Mouse (Mus musculus) spleen, adult 2 months (tissue): Measurements from ENCODE around the gene Zfp512b. TPM values are rescaled to one million over a fixed set of nuclear protein-coding genes. Genes with fewer than 3 reads are reported as not detected.
A peak's percentile ranks its signal among the peaks of the same experiment; 100 is the strongest.

ENCODE experiments used
- DNase-seq, 2 experiments: peaks; one replicate each; pipeline versions ENCODE4 v3.0.0 to v3.0.0-alpha.2; 2012 to 2021; ENCODE audit warnings: low spot score in 2 of 2, low read depth in 1 of 2
- H3K27ac ChIP-seq: fragments of 200-500 bp; 2 replicates; pipeline ENCODE4 v1.5.1; 2012; ENCODE audit warnings: low read length, inconsistent platforms; ENCODE audit not compliant: insufficient read depth
- H3K27me3 ChIP-seq: fragments of 200-500 bp; 2 replicates; pipeline ENCODE4 v1.6.1; 2012; ENCODE audit warnings: mild to moderate bottlenecking, moderate library complexity, low read length, inconsistent platforms; ENCODE audit not compliant: control insufficient read depth, insufficient read depth
- H3K36me3 ChIP-seq: fragments of 200-500 bp; 2 replicates; pipeline ENCODE4 v1.6.1; 2012; ENCODE audit warnings: mild to moderate bottlenecking, low read length, inconsistent platforms; ENCODE audit not compliant: control insufficient read depth, insufficient read depth
- H3K4me1 ChIP-seq: fragments of 200-500 bp; 2 replicates; pipeline ENCODE4 v1.6.1; 2011; ENCODE audit warnings: inconsistent platforms; ENCODE audit not compliant: control insufficient read depth, insufficient read depth, insufficient read length
- H3K4me3 ChIP-seq: fragments of 200-500 bp; 2 replicates; pipeline ENCODE4 v1.5.1; 2011; ENCODE audit warnings: mild to moderate bottlenecking, inconsistent platforms; ENCODE audit not compliant: insufficient read depth, insufficient read length; ENCODE audit errors: extremely low read depth
- CTCF ChIP-seq: fragments of 200-500 bp; IDR thresholded peaks from 2 replicates; pipeline ENCODE4 v1.5.1; 2011; ENCODE audit warnings: mild to moderate bottlenecking, inconsistent platforms; ENCODE audit not compliant: insufficient read depth, insufficient read length, insufficient replicate concordance; ENCODE audit errors: extremely low read depth
- POLR2A ChIP-seq: fragments of 200-500 bp; IDR thresholded peaks from 2 replicates; pipeline ENCODE4 v1.6.1; 2011; ENCODE audit warnings: low read depth, low read length, inconsistent platforms
- WGBS: fragments of 180-500 bp; shearing (Covaris S2); methylation state at CpG from one replicate; pipeline ENCODE4 v1.1.7; 2018; 5-methylcytosine and 5-hydroxymethylcytosine counted together
- polyA plus RNA-seq: library from polyadenylated mRNA; depleted of rRNA; stranded (reverse); fragments of >200 nt; gene quantifications from 2 replicates; pipeline ENCODE4 v1.2.3, GENCODE M21; 2012

The Zfp512b gene
- polyA plus RNA-seq, 1 experiment: 32.3 TPM

DNA sequence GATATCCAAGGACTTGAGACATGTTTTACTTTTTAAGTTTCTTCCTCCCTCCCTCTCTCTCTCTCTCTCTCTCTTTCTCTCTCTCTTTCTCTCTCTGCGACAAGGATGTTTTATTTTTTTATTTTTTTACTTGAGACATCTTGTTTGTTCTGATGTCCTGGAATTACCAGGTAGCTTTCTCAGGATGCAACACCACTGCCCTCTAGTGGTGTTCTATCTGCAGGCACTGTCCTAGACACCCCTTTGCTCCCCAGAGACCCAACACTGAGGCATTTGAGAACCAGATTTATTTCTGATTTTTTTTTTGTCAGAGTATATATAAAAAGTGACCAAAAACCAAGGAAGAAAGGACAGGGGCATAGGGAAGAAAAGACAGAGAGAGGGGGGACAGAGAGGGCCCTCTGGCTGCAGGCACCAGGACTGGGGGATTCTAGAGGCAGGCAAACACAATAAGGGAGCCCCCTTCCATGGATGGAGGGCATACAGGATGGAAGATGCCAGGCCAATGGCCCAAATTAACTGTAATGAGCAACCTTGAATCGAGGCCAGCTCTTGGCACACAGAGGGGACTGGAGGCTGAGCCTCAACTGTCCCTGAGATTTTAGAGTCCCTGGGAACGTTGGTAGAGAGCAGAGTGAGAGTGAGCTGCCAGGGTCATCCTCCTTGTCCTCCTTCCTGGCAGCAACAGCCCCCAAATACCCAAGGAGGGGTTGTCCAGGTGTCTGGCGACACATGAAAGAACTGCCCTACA, 2.5 kb upstream of the Zfp512b start:
- Histone ChIP-seq H3K36me3 (no peaks in the 10 kb centered on the region), H3K4me1 (peaks cover 9% of the 10 kb centered on the region), H3K27ac (no peak overlapping the region), H3K27me3 (no peaks in the 10 kb centered on the region), H3K4me3 (no peak overlapping the region)
- DNase-seq: peak in 1 of 2 experiments; percentile 49
- 79% methylated on average over 4 of the region's 4 CpGs for WGBS
- no peak for TF ChIP-seq POLR2A
- peak; percentile 35; the same call in 1 of the 2 replicates for TF ChIP-seq CTCF

DNA sequence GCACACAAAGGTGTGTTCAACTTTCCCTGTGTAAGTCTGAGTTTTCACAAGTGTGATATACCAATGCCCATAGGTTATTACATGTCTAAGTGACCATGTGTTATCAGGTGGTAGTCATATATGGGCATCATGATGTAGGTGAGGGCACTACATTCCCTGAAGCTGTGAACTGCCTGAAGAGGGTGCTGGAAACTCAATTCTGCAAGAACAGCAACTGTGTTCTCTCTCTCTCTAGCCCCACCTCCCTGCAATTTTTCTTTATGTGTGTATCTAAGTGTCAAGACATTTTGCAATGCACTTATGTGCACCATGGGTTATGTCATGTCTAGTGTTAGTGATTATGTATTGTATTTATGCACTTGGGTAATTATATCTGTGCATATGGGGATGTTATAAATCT, 1.3 kb upstream of the Zfp512b start:
- TF ChIP-seq POLR2A (no peak), CTCF (no peak)
- no peak overlapping the region for H3K4me3 ChIP-seq
- no peak for DNase-seq
- H3K27me3 ChIP-seq: no peaks in the 10 kb centered on the region
- H3K27ac ChIP-seq: no peak overlapping the region
- H3K36me3 ChIP-seq: no peaks in the 10 kb centered on the region; the same call in 1 of the 2 replicates
- H3K4me1 ChIP-seq: peaks cover 9% of the 10 kb centered on the region

DNA sequence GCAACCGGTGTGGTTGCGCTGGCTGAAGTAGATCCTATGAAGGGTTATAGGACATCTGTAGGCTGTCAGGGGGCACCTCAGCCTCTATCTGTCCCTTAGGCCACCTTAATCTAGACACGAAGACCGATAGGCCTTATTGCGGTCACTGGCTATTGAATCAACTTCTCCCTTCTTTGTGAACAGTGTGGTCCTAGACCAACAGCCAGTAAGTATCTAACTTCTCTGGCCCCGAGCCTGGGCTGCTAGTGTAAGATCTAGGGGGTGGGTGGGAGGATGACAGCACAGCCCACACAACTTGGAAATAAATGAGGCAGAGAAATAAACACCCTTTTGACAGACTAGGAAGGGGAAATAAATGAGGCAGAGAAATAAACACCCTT, 429 bp upstream of the Zfp512b start:
- H3K27ac ChIP-seq: peak overlapping the region; percentile 79
- H3K4me1 ChIP-seq: peaks cover 9% of the 10 kb centered on the region; the same call in 1 of the 2 replicates
- H3K4me3 ChIP-seq: peak overlapping the region; percentile 66
- DNase-seq: no peak
- no peaks in the 10 kb centered on the region; the same call in 1 of the 2 replicates for H3K36me3 ChIP-seq
- H3K27me3 ChIP-seq: no peaks in the 10 kb centered on the region
- TF ChIP-seq POLR2A: no peak
- 9% methylated on average over 6 of the region's 6 CpGs for WGBS

DNA sequence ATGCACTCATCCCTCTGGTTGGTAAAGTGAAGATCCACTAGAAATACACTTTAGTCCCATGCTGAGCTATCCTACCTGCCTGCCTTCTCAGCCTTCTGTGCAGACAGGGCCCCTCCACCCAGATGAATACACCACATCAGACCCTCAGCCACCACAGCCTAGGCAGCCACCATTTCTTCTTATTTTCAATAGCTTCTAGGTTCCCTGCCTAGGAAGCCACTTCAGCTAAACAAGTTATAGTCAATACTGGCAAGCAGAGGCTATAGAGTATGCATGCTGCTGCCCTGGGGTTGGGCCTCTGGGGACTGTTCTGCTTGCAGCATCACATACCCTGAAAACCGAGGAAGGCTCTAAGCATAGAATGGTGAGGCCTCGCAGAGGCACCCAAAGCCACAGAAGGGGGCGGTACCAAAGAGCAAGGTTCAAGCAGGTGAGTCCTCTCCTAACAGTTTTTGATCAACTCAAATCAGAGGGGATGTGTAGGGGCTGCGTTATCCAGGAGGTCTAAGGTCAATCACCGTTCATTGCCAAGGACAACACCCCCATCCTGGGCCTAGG, 996 bp downstream of the Zfp512b start, which contains the start of gene Prpf6:
Gene Prpf6 (plus strand): TSS at position 341 of the 558 bp plus-strand sequence.
- WGBS: 5% methylated on average over 5 of the region's 5 CpGs

DNA sequence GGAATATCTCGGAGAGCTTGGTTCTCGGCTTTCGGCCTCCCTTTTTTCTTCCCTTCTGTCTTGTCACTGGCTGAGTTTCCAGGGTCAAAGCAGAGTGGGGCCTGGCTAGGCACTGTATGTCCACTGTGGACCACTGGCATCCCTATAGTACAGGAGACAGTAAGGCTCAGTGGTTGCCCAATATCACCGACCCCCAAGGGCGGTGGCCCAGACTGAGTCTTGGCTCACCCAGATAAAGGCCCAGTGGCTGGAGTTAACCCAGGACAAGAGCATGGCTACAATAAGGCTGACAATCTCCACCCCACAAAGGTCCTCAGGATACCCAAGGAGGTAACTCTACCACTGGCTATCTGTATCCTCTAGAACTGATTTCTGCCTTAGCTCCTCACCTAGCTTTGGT, 2.1 kb downstream of the Zfp512b start:
- no peak overlapping the region for H3K27ac ChIP-seq
- 94% methylated on average over 5 of the region's 5 CpGs for WGBS
- no peak for DNase-seq
- no peak for TF ChIP-seq POLR2A
- TF ChIP-seq CTCF: no peak
- H3K27me3 ChIP-seq: no peaks in the 10 kb centered on the region
- peaks cover 9% of the 10 kb centered on the region; the same call in 1 of the 2 replicates for H3K4me1 ChIP-seq
- H3K4me3 ChIP-seq: no peak overlapping the region
- H3K36me3 ChIP-seq: peaks cover 13% of the 10 kb centered on the region

More for the DNA sequence above, 996 bp downstream of the Zfp512b start, which contains the start of gene Prpf6:
- H3K27ac ChIP-seq: peak within 1 kb of the TSS; percentile 79
- TF ChIP-seq POLR2A: no peak
- no peak for TF ChIP-seq CTCF
- no peaks in the 10 kb centered on the region for H3K27me3 ChIP-seq
- H3K36me3 ChIP-seq: peaks cover 5% of the 10 kb centered on the region
- H3K4me3 ChIP-seq: peak within 1 kb of the TSS; percentile 66
- H3K4me1 ChIP-seq: peaks cover 9% of the 10 kb centered on the region; the same call in 1 of the 2 replicates
- peak in 1 of 2 experiments; percentile 27 for DNase-seq

DNA sequence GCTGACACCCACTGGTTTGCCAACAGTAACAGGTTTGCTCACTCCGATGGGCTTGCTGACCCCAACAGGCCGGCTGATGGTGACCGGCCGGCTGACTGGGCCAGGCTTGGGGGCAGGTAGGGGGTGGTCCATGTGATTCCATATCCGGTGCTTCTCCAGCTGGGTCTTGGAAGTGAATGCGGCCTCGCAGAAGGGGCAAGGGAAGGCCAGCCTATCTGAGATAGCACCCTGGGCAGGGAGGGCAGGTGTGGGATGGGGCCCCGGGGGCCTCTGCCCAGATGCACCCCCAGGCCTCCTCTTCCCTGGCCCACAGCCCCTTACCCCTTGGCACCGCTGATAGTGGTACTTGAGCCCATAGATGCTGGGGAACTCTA, 2.9 kb downstream of the Zfp512b start:
- 92% methylated on average over 9 of the region's 9 CpGs for WGBS

DNA sequence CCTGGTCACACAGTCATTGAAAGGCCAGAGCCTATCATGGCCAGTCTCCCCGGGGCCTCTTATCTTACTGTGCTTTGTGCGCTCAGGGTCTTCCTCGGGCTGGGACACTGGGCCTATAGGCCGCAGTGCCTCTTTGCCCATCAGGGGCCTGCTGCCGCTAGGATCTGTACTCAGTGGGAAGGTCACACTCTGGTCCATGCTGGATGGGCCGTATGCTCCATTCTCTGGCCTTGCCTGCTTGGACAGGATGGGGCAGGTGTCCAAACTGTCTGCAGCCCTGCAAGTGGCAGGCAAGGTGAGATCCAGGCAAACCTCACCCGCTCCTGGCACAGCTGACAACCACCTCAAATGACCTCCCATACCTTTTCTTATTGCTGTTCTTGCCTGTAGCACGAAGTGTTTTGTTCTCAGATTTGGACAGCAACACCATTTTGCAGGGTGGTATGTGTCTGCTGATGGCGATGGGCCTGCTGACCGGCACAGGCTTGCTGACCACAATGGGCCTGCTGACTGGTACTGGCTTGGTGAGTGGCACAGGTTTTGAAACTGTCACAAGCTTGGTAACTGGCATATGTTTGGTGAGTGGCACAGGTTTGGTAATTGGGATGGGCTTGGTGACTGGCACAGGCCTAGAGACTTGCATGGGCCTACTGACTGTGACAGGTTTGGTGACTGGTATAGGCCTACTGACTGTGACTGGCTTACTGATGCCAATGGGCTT, 3.4 kb downstream of the Zfp512b start:
- peaks cover 9% of the 10 kb centered on the region; the same call in 1 of the 2 replicates for H3K4me1 ChIP-seq
- DNase-seq: no peak
- no peak for TF ChIP-seq CTCF
- no peak for TF ChIP-seq POLR2A
- no peak overlapping the region for H3K27ac ChIP-seq
- WGBS: 93% methylated on average over 10 of the region's 10 CpGs
- H3K27me3 ChIP-seq: no peaks in the 10 kb centered on the region
- peaks cover 15% of the 10 kb centered on the region for H3K36me3 ChIP-seq
- no peak overlapping the region for H3K4me3 ChIP-seq

More for the DNA sequence above, 2.9 kb downstream of the Zfp512b start:
- no peak overlapping the region for H3K27ac ChIP-seq
- H3K27me3 ChIP-seq: no peaks in the 10 kb centered on the region
- H3K4me3 ChIP-seq: no peak overlapping the region
- peaks cover 14% of the 10 kb centered on the region for H3K36me3 ChIP-seq
- no peak for DNase-seq
- H3K4me1 ChIP-seq: peaks cover 9% of the 10 kb centered on the region; the same call in 1 of the 2 replicates
- TF ChIP-seq POLR2A (no peak), CTCF (no peak)
